Mouse (Mus musculus): ENCODE measurements around the gene Cfap221.

DNA sequence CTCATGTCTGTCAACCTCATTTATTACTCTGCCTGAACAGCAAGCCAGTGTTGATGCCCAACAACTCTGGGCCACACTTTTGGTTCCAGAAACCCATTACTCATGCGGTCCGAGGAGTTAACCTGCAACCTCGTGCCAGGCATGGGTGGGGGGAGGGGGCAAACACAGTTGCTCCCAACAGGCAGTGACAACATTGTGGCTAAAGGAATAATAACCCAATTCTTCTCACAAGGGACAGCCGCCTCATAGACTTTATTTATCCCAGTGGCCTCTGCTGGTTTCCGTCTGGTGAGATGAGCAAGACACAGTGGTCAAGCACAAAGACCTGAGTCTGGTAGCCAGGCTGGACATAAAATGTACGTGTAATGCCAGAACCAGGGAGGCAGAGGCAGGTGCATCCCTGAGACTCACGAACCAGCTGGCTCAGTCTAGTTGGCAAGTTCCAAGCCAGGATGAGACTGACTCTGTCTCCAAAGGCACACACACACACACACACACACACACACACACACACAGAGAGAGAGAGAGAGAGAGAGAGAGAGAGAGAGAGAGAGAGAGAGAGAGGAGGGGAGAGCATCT, 38.5 kb upstream of the Cfap221 start:
- no peak for TF ChIP-seq CTCF (IDR thresholded peaks at IDR 0.05; ENCODE audit: control insufficient read depth, insufficient read depth, insufficient replicate concordance, low read depth, low read length)
- no peak for TF ChIP-seq POLR2A (IDR thresholded peaks at IDR 0.05; ENCODE audit: control insufficient read depth, low read depth, low read length)

Measured in testis, adult 2 months (tissue).